Mouse (Mus musculus) mesoderm, embryonic 11.5 days (tissue): Measurements from ENCODE around the gene Tpi1.
A peak's percentile ranks its signal among the peaks of the same experiment; 100 is the strongest.
"Not testable (repeated sequence)": the region's sequence is repeated elsewhere in the genome, so short reads cannot be mapped to it uniquely, and the experiment has no call there.

Experiments
- DNase-seq: peaks from one replicate; pipeline ENCODE4 v3.0.0-alpha.2; 2012; ENCODE audit warnings: low read depth, low spot score

Gene Tpi1

DNA sequence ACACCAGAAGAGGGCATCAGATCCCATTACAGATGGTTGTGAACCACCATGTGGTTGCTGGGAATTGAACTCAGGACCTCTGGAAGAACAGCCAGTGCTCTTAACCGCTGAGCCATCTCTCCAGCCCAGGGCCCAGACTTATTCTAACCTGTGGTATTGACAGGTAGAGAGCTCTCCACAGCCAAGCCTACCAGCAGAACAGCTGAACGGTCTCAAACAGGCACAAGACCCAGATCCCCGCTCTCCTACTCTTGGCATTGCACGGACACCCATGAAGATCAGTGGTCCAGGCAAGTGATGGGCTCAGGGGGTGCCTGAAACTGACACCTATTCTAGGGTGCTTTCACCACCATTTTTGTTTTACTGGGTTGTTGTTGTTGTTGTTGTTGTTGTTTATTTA, 17.1 kb upstream of the Tpi1 start:
- DNase-seq = not testable (repeated sequence)

DNA sequence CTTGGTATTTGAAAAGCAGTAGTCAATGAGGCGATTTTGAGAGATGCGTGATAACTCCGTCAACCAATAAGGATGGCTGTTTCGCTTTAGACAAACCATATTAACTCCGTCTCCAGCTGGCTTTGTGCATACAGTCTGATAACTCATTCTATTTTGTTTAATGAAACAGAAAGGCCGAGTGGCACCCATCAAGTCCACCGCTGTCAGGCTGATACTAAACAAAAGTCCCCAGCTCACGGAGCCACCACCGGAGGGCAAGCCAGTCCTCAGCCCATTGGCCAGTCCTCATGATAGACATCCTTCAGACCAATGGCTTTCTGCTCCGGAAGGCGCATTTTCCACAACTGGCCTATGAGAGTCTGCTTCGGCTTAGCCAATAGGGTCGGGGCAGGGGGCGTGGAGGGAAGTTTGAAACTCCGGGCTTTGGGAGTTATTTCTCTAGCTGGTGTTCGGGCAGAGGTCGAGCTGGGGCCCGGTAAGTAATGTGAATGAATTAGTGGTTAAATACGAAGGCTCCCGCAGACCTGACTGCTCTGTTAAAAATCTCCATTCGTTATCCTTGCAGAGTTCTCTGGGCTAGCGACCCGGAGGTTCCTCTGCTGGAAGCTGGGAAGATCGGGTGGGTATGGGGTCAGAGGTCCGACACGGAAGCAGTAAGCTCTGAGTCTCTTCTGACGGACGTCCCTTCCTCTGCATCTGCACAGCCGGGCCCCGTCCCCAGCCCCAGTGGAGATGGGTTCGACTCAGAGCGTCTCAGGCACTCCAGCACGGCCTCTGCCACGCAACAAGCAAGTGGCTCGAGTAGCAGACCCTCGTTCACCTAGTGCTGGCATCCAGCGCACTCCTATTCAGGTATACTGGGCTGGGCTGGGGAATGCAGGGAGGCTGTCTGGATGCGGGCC, 16.0 kb upstream of the Tpi1 start:
- peak; percentile 96 for DNase-seq

DNA sequence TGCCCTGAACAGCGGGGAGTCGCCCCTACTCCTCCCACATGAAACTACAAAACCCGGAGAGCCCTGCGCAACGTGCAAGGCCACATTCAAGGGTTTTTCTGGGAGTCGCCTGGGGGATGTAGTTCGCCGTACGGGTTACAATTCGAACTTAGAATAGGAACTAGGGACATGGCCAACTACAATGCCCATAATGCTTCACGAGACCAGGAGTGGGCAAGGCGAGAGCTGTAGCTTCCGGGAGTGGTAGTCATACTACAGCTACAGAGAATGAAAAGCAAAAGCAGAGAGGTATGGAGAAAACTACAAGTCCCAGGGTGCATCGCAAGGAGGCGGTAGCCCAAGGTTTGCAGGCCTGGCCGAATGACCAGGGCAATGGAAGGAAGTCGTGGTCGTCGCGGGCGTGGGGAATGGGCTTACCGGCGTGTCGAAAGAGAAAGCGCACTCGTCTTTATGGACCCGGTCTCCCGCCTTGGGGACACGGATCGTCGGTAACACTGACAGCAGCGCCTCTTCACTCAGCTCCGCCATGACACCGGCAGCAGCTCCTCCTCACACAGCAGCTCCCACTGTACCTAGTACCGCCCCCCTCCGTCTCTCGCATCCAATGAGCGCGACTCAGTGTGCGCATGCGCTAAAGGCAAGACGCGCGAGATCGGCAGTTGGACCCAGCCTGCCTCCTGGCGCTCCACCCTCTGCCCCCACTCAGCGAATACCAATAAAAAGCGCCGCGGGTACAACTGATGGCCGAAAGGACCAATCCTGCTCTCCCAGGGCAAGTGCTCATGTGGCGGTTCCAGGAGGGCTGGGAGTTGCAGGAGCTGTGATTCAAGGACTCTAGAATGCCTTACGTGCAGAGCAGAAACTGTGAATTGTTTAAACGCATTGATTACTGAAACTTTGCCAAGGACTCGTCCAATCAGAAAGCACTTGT, 15.0 kb upstream of the Tpi1 start, which contains the start of the genes Usp5 and Cdca3:
Gene Usp5 (minus strand): TSS at position 617 of the 931 bp plus-strand sequence.
Gene Cdca3 (plus strand): TSS at position 680 of the 931 bp plus-strand sequence.
- DNase-seq = peak; percentile 100

DNA sequence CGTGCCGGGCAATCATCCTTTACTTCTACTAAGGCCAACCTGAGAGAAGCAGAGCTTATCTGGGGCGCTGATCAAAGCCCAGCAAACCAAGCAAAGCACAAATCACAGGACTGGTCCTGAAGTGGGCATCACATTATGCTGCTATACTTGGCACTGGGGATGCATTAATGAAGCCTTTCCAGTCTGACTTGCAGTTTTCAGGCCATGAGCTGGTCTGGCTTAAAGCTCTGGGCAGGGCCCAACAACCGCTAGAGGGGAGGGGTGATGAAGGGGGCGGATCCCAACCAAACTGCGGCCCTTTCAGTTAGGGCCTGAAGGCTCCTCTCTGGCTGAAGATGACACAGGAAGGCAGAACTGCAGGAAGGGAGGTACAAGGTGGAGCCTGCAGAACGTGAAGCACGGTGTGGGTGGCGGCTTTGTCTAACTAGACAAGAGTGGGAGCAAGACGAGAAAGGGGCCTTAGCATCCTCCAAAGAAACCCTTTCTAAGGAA, 14.1 kb upstream of the Tpi1 start:
- no peak for DNase-seq

DNA sequence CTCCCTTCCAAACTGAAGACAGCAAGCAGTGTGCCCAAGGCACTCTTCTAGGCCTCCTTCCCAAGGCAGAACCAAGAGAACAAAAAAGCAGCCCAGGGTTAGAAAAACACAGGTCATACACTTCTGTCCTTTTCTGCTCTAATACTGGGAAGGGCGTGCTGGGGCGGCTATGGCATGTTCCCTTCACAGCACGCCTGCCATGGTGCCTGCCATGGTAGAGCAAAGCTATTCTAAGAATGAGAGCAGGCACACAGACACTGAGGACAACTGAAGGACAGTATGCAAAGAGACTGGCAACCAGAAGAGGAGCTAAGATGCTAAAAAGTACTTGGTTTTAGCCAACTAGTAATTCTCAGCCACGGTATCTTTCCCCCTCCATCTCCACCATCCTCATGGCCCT, 8.0 kb upstream of the Tpi1 start:
- no peak for DNase-seq

DNA sequence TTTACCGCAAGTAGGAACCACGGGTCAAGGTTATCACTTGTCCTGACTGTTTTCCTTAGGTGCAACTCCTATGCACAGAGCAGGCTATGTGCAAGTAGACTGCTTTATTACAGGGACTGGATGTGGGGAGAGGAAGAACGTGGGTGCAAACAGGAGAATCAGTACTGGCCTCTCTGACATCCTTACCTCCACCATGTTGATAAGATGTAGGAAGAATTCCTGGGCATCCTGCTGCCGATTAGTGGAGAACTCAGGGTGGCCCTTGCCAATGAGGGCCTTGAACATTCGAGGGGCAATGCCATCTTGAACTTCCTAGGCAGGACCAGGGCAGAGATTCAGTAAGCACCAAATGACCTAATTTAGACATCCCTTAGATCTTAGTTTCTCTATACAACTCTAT, 6.8 kb upstream of the Tpi1 start:
- no peak for DNase-seq

DNA sequence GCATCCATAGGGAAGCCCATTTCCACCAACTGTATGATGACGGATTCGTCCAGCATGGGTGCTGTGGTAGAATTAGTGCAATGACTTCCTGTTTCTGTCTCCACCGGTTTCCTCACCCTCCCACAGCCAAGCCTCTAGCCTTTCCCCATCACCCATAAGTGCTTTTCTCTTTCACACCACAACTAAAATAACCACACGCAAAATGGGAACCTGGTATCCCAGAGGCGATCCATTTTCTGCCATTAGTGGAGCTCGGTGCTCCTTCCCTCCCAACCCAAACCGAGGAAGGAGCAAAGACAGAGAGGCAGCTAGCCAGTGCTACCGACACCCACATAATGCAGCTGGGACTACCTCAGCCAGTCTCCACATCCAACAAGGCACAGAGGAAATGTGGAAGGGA, 3.9 kb upstream of the Tpi1 start:
- DNase-seq = no peak

DNA sequence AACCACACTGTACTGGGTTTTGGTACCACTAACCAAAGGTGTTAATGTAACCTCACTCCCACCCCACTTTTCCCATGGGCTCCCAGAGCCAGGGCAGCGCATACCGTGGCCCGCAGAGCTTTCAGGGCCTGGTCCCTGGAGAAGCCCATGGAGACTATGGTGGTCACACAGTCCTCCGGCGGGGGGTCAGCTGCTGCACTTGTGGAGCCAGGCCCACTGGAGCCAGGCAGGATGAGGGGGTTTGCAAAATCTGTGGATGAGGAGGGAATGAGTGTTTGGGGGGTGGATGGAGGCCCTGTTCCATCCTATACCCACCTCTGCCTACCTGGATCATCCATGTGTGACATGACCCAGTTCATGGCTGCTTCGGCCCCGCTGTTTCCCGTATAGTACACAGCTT, 3.5 kb upstream of the Tpi1 start:
- no peak for DNase-seq

DNA sequence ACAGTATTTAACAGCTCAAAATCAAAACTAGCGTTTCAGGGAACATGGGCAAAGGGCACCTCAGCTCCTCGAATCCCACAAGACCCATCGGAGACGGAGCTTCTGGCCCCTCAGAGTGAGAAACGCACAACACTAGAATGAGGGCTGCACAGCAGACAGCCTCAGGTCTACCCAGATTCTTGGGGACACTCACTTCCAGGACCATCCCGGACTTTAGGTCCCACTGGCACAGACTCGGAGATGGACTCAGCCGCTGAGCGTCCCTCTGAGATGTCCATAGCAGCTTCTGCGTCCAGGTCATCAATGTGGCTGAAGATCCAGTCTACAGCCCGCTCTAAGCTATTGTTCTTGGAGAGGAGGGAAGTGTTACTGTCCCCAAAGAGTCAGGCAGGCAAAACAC, 3.0 kb upstream of the Tpi1 start:
- no peak for DNase-seq

DNA sequence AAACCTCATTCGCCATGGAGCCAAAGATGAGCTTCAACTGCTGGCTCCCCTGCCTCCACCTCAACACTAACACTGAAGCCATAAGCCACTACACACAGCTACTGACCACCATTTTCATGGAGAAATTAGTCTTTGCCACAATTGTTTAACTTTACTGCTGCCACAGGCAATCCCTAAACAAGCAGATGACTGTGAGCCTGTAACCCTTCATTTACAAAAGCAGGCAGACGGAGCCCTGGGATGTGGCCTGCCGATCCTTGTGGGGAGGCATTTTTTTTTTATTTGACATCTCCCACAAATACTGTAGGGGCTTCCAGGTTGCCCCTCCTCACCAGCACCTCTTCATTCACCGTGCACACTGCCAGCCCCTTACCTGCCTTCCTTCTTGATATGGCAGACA, 2.5 kb upstream of the Tpi1 start:
- DNase-seq = no peak

DNA sequence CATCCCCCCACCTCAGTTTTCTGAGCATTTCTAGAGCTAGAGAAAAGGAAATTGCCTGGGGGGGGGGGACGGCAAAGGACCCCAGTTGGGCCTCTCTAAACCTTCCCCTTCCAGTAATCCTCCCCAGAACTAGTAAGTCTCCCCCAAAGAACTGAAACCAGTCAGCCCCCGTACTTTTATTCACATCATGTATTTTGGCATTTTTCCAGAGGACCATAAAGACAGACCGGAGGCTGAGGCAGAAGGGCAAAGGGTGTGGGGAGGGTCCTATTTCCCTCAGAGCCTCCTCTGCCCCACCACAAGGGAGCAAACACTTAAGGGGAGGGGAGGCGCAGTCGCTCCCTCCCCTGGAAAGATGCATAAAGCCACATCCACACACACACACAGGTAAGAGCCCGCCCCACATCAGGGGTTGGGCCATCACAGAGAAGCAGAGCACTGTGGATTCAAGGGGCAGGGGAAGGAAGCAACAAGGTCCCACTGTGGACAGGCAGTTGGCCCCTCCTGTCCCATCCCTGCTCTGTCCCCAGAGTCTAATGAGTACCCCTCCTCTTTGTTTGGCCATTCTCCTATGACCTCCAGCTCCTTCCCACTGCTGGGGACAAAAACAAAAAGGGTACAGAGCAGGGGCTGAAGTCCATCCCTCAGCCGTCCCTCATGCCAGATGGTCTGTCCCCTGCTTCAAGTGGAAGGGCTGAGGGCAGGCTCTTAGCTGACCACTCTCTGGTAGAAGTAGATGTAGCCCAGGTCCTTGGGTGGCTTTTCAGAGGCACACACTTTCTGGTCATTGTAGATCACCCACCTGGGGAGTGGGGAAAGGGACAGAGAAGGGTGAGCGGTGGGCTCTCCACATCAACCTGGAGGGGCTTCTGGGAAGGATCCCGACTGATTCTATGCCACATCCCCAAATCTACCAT, 1.0 kb upstream of the Tpi1 start:
- no peak for DNase-seq

DNA sequence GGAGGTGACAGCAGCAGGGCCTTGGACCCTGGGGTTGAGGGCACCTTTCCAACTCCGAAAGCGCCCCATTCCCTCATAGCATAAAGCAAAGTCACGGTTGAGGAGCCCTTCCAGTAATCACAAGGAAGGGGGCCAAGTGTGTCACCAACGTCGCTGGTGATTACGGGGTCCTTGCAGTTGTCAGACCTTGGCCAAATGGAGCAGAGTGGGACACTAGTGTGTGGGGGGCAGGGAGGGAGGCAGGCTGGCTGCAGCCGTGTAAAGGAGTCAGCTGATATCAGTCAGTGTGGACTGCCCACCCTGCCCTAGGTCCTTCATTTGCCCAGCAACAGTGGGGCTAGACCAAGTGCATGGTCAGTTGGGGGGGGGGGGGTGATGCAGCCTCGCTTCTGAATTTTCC, 352 bp upstream of the Tpi1 start:
- DNase-seq = no peak

DNA sequence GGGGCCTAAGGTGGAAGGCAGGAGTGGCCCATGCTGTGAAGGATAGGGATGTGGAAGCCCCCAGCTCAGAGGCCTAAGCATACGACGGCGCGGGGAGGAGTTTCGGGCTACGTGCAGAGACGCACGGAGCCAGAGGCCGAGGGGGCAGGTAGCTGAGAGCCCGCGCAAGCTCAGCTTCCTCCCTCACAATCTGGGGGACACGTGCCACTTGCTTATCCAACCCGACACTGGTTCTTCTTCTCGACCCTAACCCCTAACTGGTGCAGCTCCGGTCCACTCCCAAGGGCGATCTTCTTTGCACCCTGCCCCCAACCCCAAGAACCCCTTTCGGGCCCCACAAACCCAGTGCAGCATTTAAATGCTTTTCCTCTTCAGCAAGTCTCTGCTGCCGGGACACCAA, 600 bp downstream of the Tpi1 start:
- peak; percentile 75 for DNase-seq

DNA sequence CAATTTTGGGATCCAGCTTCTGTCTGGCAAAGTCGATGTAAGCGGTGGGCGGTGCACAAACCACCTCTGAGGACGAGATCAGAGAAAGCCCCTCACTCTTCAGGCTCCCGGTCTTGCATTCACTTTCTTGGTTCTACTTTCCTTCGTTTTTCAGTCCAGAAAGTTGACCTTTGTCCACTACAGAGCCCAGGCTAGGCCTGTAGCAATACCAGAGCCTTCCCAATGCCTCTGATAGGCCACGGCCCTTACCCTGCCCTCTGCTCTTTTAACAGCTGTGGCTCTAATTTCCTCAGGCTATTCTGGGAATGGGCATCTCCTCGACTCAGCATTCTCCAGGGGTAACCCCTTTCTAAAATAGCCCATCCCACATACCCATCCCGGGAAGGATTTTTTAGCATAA, 1.2 kb downstream of the Tpi1 start:
- no peak for DNase-seq

DNA sequence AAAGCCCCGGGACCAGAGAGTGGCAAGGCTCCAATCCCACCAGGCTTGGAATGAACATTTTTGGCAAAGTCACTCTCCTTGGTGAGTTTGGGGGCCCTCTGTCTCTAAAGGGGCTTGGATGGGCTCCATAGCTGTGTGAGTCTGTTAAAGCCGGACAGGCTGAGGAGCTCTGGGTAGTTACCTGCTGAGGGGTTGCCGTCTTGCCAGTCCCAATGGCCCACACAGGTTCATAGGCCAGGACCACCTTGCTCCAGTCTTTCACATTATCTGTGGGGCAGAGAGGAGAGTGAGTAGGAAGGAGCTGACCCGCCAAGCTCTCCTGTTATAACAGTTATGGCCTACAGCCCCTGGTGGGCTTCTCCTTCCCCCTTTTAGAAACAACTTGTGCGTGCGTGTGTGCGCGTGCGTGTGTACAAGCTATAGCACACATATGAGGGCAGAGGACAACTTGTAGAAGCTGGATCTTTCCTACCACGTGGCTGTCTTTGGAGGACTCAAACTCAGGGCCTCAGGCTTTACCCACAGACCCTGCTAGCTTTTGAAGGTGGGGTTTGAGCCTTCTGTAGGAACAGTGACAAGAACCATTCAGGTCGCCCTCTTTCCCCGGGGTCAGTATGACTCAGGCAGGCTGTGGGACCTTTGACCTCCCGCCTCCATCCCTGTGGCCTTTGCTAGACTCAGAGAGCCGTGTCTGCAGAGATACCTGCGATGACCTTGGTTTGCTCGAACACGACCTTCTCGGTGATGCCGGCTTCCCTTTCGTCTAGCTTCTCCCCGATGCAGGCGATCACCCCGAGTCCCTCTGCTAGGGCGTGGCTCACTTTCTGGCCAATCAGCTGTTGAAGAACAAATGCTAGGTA, 2.2 kb downstream of the Tpi1 start:
- no peak for DNase-seq

DNA sequence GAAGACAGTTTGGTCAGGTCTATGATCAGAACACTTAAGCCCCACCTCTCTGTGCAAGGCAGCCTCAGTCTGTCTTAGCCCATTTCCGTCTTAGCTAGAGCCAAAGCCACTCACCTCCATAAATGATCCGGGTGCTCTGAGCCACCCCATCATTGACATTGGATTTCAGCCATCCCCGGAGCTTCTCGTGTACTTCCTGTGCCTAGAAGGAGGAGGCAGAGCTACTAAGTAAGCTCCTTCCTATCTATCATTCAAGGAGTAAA, 2.8 kb downstream of the Tpi1 start:
- no peak for DNase-seq

DNA sequence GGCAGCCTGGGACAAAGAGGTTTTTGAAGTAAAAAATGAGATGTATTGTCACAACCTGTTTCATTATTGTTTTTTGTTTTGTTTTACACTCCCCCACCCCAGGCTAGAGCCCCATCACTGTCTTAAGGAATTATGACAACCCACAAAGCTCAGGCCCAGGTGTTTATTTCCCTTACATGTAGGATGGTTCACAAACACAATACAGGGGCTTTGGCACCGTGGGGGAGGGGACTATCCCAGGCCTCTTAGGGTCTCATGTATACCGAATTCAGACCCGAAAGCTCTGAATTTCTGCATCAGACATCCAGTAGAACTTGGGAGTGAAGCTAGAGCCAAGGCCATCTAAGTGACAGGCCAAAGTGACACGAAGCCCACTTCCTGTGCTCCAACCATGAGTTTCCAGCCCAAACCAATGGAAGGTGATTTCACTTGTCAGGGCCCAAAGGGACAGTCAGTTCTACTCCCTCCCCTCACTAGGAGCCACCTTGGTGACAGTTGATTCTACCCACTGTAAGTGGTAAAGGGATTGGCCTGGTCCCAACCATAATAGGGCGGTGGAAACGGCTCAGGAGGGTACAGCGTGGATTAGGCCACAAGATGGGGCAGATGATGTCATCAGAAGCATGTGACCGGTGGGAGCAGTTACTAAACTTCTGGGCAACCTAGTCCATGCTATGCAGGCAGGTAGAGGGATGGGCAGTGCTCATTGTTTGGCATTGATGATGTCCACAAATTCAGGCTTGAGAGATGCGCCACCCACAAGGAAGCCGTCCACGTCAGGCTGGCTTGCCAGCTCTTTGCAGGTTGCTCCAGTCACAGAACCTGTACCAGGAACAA, 3.3 kb downstream of the Tpi1 start:
- not testable (repeated sequence) for DNase-seq

DNA sequence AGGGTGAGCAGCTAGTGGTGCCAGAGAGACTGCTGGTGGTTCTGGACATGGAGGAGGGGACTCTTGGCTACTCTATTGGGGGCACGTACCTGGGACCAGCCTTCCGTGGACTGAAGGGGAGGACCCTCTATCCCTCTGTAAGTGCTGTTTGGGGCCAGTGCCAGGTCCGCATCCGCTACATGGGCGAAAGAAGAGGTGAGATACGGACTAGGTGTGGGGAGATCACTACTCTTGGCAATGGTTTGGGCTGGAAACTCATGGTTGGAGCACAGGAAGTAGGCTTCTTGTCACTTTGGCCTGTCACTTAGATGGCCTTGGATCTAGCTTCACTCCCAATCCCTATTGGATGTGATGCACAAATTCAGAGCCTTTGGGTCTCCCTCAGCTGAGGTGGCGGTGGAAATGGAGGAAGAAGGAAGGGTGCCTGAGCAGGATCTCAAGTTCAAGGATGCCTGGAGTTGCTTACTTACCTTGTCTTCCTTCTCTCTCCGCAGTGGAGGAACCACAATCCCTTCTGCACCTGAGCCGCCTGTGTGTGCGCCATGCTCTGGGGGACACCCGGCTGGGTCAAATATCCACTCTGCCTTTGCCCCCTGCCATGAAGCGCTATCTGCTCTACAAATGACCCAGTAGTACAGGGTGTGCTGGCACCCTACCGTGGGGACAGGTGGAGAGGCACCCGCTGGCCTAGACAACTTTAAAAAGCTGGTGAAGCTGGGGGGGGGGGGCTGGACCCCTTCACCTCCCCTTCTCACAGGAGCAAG, 4.1 kb downstream of the Tpi1 start:
- DNase-seq = no peak
